In the genomic region with DNA sequence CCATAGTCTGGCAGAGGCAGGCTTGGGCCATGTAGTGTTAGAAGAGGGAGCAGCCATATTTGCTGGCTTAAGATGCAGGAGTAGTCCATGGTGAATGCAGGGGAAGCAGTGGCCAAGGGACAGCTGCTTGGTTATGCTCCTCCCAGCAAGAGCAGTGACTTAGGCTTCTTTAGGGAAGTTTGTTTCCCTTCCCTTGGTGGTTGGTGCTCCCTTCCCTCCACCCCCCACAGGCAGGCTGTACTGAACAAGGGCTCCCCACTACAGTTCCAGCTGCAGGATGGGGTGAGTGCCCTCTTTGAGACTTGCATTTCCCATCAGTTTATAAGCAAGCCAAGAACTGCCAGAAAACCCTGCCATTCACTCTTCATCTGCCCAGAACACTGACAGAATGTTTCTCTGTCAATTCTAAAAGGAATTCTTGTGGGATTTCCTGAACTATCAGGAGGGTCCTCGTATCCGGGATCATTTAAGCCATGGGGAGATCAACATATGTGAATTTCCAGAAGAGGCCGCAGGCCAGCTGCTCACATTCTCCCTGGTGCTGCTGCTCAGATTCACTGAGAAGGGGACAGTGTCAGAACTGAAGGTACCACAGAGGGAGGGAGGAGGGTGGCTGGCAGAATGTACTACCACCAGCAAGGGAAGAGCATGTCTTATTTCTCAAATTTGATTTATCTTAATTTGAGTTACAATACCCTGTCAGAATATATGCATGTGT, we compare ENCODE assay signal across 12 mouse cellular contexts. TPM values are rescaled to one million over a fixed set of nuclear protein-coding genes. Genes with fewer than 3 reads are reported as not detected.
DNase-seq lines count a peak whose midpoint lies in the region; ATAC-seq lines count a peak whose summit lies in the region.
"Not testable (repeated sequence)": the region's sequence is repeated elsewhere in the genome, so short reads cannot be mapped to it uniquely, and the experiment has no call there.
"Had no signal": no experiment of that assay in that cellular context is flagged by ENCODE, and none has a peak within 500 bp of the region (broad histone marks: within the 10 kb centered on the region; RNA-seq: fewer than 3 reads in every experiment).

No protein-coding gene starts in this region.

- H3K36me3 ChIP-seq in lung, embryonic 15.5 days = not testable (repeated sequence)

- 0 out of 2 replicates have a peak overlapping the region, but pooled peaks have one; percentile 24 for H3K27ac ChIP-seq in lung, embryonic 15.5 days

- not testable (repeated sequence) for ATAC-seq in lung, embryonic 15.5 days (ENCODE audit: borderline replicate concordance, extremely low read depth, low FRiP score, low TSS enrichment)

- not testable (repeated sequence) for H3K9me3 ChIP-seq in lung, embryonic 15.5 days

- not testable (repeated sequence) for H3K4me3 ChIP-seq in lung, embryonic 15.5 days

- H3K4me2 ChIP-seq in lung, embryonic 15.5 days = 0 out of 2 replicates have a peak overlapping the region, but pooled peaks have one; percentile 20

- H3K9ac ChIP-seq in lung, embryonic 15.5 days = not testable (repeated sequence)

- H3K27me3 ChIP-seq in lung, embryonic 15.5 days = not testable (repeated sequence)

- WGBS in lung, embryonic 15.5 days = 89% methylated on average over 3 of the region's 3 CpGs

- not testable (repeated sequence) for H3K4me1 ChIP-seq in lung, embryonic 15.5 days

- DNase-seq in ZHBTc4 (ENCODE audit: low read depth, low spot score) = peak; percentile 62
- peak; percentile 4 to 26 for DNase-seq in cerebellum, postnatal 14 days
- DNase-seq in gastrocnemius, postnatal 25 days = peak; percentile 33
- DNase-seq in kidney, adult 18-20 months = peak; percentile 3
- peak; percentile 1 to 6 for DNase-seq in left cerebral cortex, adult 18-20 months (ENCODE audit: low spot score in 2 of 2)
- peak; percentile 39 to 56 for DNase-seq in right cerebral cortex, postnatal 10 days (ENCODE audit: low spot score in 2 of 2)
- DNase-seq in thymus, postnatal 14 days = peak; percentile 3

RNA-seq across cellular contexts. Expression of a gene that starts 11.7 kb away (rescaled TPM):
- 1 to 10 TPM; 1.9 to 2.3 TPM for total RNA-seq in gastrocnemius, postnatal 25 days (2021)
- total RNA-seq in left cerebral cortex, adult 18-20 months (2021) = 1 to 10 TPM; 3.6 to 5.5 TPM
- polyA plus RNA-seq in lung, embryonic 15.5 days (2015; fragmentation: Nextera tagmentation; extraction: Ambion mirVana) = 5.7 and 8.7 TPM in 2 replicates

RNA-seq across cellular contexts. Expression of a gene that starts 19.3 kb away (rescaled TPM):
- 10 to 100 TPM; 19.2 to 19.8 TPM for total RNA-seq in gastrocnemius, postnatal 25 days (2021)
- total RNA-seq in left cerebral cortex, adult 18-20 months (2021) = 10 to 100 TPM; 46.5 to 53.4 TPM
- polyA plus RNA-seq in lung, embryonic 15.5 days (2015; fragmentation: Nextera tagmentation; extraction: Ambion mirVana) = 69.2 and 85.6 TPM in 2 replicates

RNA-seq across cellular contexts. Expression of a gene that starts 19.6 kb away (rescaled TPM):
- total RNA-seq in gastrocnemius, postnatal 25 days (2021) = not detected
- total RNA-seq in left cerebral cortex, adult 18-20 months (2021) = 1 to 10 TPM; 1.1 to 1.5 TPM
- polyA plus RNA-seq in lung, embryonic 15.5 days (2015; fragmentation: Nextera tagmentation; extraction: Ambion mirVana) = 0.53 and 1.2 TPM in 2 replicates
- total RNA-seq: hindbrain, postnatal 0 days had no signal
- polyA plus RNA-seq: embryonic facial prominence, embryonic 12.5 days; midbrain, embryonic 13.5 days had no signal

RNA-seq across cellular contexts. Expression of a gene that starts 19.7 kb away (rescaled TPM):
- under 1 TPM; 0.69 to 0.72 TPM for total RNA-seq in gastrocnemius, postnatal 25 days (2021)
- total RNA-seq in left cerebral cortex, adult 18-20 months (2021) = 1 to 10 TPM; 7.4 to 7.9 TPM
- 3.3 and 3.7 TPM in 2 replicates for polyA plus RNA-seq in lung, embryonic 15.5 days (2015; fragmentation: Nextera tagmentation; extraction: Ambion mirVana)

RNA-seq across cellular contexts. Expression of a gene that starts 43.1 kb away (rescaled TPM):
- not detected for total RNA-seq in gastrocnemius, postnatal 25 days (2021)
- not detected for total RNA-seq in left cerebral cortex, adult 18-20 months (2021)
- polyA plus RNA-seq in lung, embryonic 15.5 days (2015; fragmentation: Nextera tagmentation; extraction: Ambion mirVana) = not detected in 2 replicates
- total RNA-seq: hindbrain, postnatal 0 days had no signal
- polyA plus RNA-seq: brain, embryonic 14.5 days; embryonic facial prominence, embryonic 12.5 days had no signal

Comparison
In these comparisons a context has a peak if more than half of its experiments do, and no peak if none do; other contexts are left out.
1. DNase-seq: peak in every context shown above with its lines; median percentile 62 in ZHBTc4; 48 in right cerebral cortex, postnatal 10 days; 33 in gastrocnemius, postnatal 25 days; 15 in cerebellum, postnatal 14 days; 4 in left cerebral cortex, adult 18-20 months; 3 in kidney, adult 18-20 months; 3 in thymus, postnatal 14 days.